Mouse (Mus musculus): ENCODE measurements around the gene Arhgap31.

Arhgap31 gene

GRCm38 (mm10) chr16:38594435-38594834 is 118.6 kb downstream of the Arhgap31 start:
- DNase-seq, result no peak

GRCm38 (mm10) chr16:38592946-38593345 is 120.1 kb downstream of the Arhgap31 start:
- DNase-seq, result no peak

- DNase-seq, result no peak
These were observed 120.9 kb downstream of the Arhgap31 start for GRCm38 (mm10) chr16:38592026-38592678.

GRCm38 (mm10) chr16:38591506-38591905 is 121.6 kb downstream of the Arhgap31 start:
- no peak for DNase-seq

GRCm38 (mm10) chr16:38587572-38587971 is 125.5 kb downstream of the Arhgap31 start:
- DNase-seq, result no peak

- DNase-seq, result no peak
These were observed 125.9 kb downstream of the Arhgap31 start for GRCm38 (mm10) chr16:38587163-38587562.

- no peak for DNase-seq
These were observed 127.9 kb downstream of the Arhgap31 start for GRCm38 (mm10) chr16:38585186-38585585.

GRCm38 (mm10) chr16:38584761-38585160 is 128.3 kb downstream of the Arhgap31 start:
- no peak for DNase-seq

- DNase-seq, result no peak
These were observed 141.6 kb downstream of the Arhgap31 start for GRCm38 (mm10) chr16:38571481-38571880.

- DNase-seq, result no peak
These were observed 144.9 kb downstream of the Arhgap31 start for GRCm38 (mm10) chr16:38568192-38568591.

- no peak for DNase-seq
These were observed 149.6 kb downstream of the Arhgap31 start for GRCm38 (mm10) chr16:38563516-38563915.

- no peak for DNase-seq
These were observed 150.1 kb downstream of the Arhgap31 start for GRCm38 (mm10) chr16:38562968-38563327.

GRCm38 (mm10) chr16:38562131-38562967 is 150.7 kb downstream of the Arhgap31 start:
- DNase-seq, result peak; percentile 96

- no peak for DNase-seq
These were observed 154.8 kb downstream of the Arhgap31 start, which contains the start of gene Tmem39a for GRCm38 (mm10) chr16:38558221-38558748. TSS of gene Tmem39a (plus strand) at chr16:38558698.

GRCm38 (mm10) chr16:38555988-38556387 is 157.1 kb downstream of the Arhgap31 start:
- no peak for DNase-seq

- peak; percentile 86 to 88 for DNase-seq
These were observed 163.3 kb downstream of the Arhgap31 start, which contains the start of gene Poglut1 for GRCm38 (mm10) chr16:38549479-38550396. TSS of gene Poglut1 (minus strand) at chr16:38550258.

Measured in lung, postnatal 4 days (tissue).